Mouse (Mus musculus) liver, postnatal 0 days (tissue): ENCODE measurements around the gene Cdc42ep4. TPM values are rescaled to one million over a fixed set of nuclear protein-coding genes. Genes with fewer than 3 reads are reported as not detected.

Source experiments
- ATAC-seq: fragments of 200-750 bp; cut with Nextera tagmentation; 2 replicates; pipeline ENCODE4 v1.8.0; 2017; ENCODE audit warnings: mild to moderate bottlenecking, moderate library complexity
- DNase-seq: peaks from one replicate; pipeline ENCODE4 v3.0.0-alpha.2; 2016
- H3K27ac ChIP-seq: fragments of 300-500 bp; sonication (generic); 2 replicates; pipeline ENCODE4 v1.5.1; 2014; ENCODE audit warnings: antibody characterized with exemption, moderate library complexity, mild to moderate bottlenecking, low read depth
- H3K27me3 ChIP-seq: fragments of 300-500 bp; sonication (generic); 2 replicates; pipeline ENCODE4 v1.6.1; 2014; ENCODE audit warnings: low read length, control low read depth, mixed read lengths; ENCODE audit not compliant: insufficient read depth
- H3K36me3 ChIP-seq: fragments of 300-500 bp; sonication (generic); replicated peaks from 2 replicates; pipeline ENCODE4 v1.6.1; 2014; ENCODE audit warnings: mild to moderate bottlenecking, control low read depth, low read length, moderate library complexity, mixed read lengths; ENCODE audit not compliant: insufficient read depth
- H3K4me1 ChIP-seq: fragments of 300-500 bp; sonication (generic); 2 replicates; pipeline ENCODE4 v1.6.1; 2014; ENCODE audit warnings: antibody characterized with exemption, mild to moderate bottlenecking, control low read depth; ENCODE audit not compliant: insufficient read depth
- H3K4me2 ChIP-seq: fragments of 300-500 bp; sonication (generic); 2 replicates; pipeline ENCODE4 v1.6.1; 2014; ENCODE audit warnings: low read depth, mild to moderate bottlenecking, low read length, moderate library complexity, mixed read lengths
- H3K4me3 ChIP-seq: fragments of 300-500 bp; sonication (generic); 2 replicates; pipeline ENCODE4 v1.5.1; 2014; ENCODE audit warnings: low read depth, low read length
- H3K9ac ChIP-seq: fragments of 300-500 bp; sonication (generic); replicated peaks from 2 replicates; pipeline ENCODE4 v1.6.1; 2014; ENCODE audit warnings: mild to moderate bottlenecking, moderate library complexity
- H3K9me3 ChIP-seq: fragments of 300-500 bp; sonication (generic); 2 replicates; pipeline ENCODE4 v1.6.1; 2016; ENCODE audit warnings: mild to moderate bottlenecking, control low read depth, low read length, mixed read lengths
- CTCF ChIP-seq: sonication (generic); IDR thresholded peaks from 2 replicates; pipeline ENCODE4 v1.5.1; 2016; ENCODE audit warnings: antibody characterized with exemption, low read depth
- EP300 ChIP-seq: IDR thresholded peaks from 2 replicates; pipeline ENCODE4 v1.6.1; 2016; ENCODE audit warnings: antibody characterized with exemption, low read depth, mild to moderate bottlenecking
- WGBS: fragments of 180-500 bp; shearing (Covaris S2); extraction: QIAGEN DNeasy Blood & Tissue Kit; methylation state at CpG from one replicate; pipeline ENCODE4 v1.1.7; 2014; ENCODE audit not compliant: insufficient replicate concordance; 5-methylcytosine and 5-hydroxymethylcytosine counted together
- polyA plus RNA-seq: library from polyadenylated mRNA; unstranded; fragments of >200 nt; fragmentation: Nextera tagmentation; extraction: Ambion mirVana; gene quantifications from 2 replicates; pipeline ENCODE4 v1.2.1, GENCODE M21; 2015

Cdc42ep4 gene
- polyA plus RNA-seq, 1 experiment from 2014 or later: 13.7 TPM

- DNase-seq: peak; percentile 68
- Histone ChIP-seq H3K27me3 (0 out of 2 replicates have a peak, but pooled peaks cover 3% of the 10 kb centered on the region), H3K27ac (peak overlapping the region; percentile 23; the same call in 1 of the 2 replicates), H3K4me2 (no peak overlapping the region), H3K9me3 (0 out of 2 replicates have a peak, but pooled peaks cover 4% of the 10 kb centered on the region), H3K9ac (no peak overlapping the region), H3K4me3 (no peak overlapping the region), H3K36me3 (peaks cover 17% of the 10 kb centered on the region), H3K4me1 (peaks cover 2% of the 10 kb centered on the region; the same call in 1 of the 2 replicates)
- no peak for TF ChIP-seq CTCF
- TF ChIP-seq EP300: peak; percentile 55
- peak; percentile 98 for ATAC-seq
- WGBS: 62% methylated on average over 12 of the region's 12 CpGs
Measured at GRCm38 (mm10) chr11:113698013-113698545, 53.6 kb downstream of the Cdc42ep4 start.

- H3K27me3 ChIP-seq: 0 out of 2 replicates have a peak, but pooled peaks cover 2% of the 10 kb centered on the region
- H3K9me3 ChIP-seq: 0 out of 2 replicates have a peak, but pooled peaks cover 4% of the 10 kb centered on the region
- H3K4me1 ChIP-seq: peaks cover 2% of the 10 kb centered on the region; the same call in 1 of the 2 replicates
- no peak overlapping the region for H3K4me2 ChIP-seq
- no peak overlapping the region for H3K9ac ChIP-seq
- peak overlapping the region; percentile 23; the same call in 1 of the 2 replicates for H3K27ac ChIP-seq
- no peak for DNase-seq
- WGBS: 75% methylated on average over 5 of the region's 5 CpGs
- TF ChIP-seq EP300: no peak
- no peak for TF ChIP-seq CTCF
- no peak overlapping the region for H3K4me3 ChIP-seq
- peaks cover 17% of the 10 kb centered on the region for H3K36me3 ChIP-seq
- 0 out of 2 replicates have a peak, but pooled peaks have one; percentile 8 for ATAC-seq
Measured at GRCm38 (mm10) chr11:113697571-113697970, 54.1 kb downstream of the Cdc42ep4 start.

GRCm38 (mm10) chr11:113691851-113692250 is 59.8 kb downstream of the Cdc42ep4 start:
- WGBS: 66% methylated on average over 3 of the region's 3 CpGs
- no peak overlapping the region for H3K4me2 ChIP-seq

GRCm38 (mm10) chr11:113691318-113691717 is 60.4 kb downstream of the Cdc42ep4 start:
- no peak for ATAC-seq
- no peak for DNase-seq

More at GRCm38 (mm10) chr11:113691851-113692250, 59.8 kb downstream of the Cdc42ep4 start:
- H3K4me1 ChIP-seq: no peaks in the 10 kb centered on the region; the same call in 1 of the 2 replicates
- H3K27me3 ChIP-seq: no peaks in the 10 kb centered on the region
- TF ChIP-seq CTCF (no peak), EP300 (no peak)
- peaks cover 33% of the 10 kb centered on the region for H3K36me3 ChIP-seq
- H3K27ac ChIP-seq: no peak overlapping the region
- 0 out of 2 replicates have a peak, but pooled peaks cover 3% of the 10 kb centered on the region for H3K9me3 ChIP-seq
- no peak overlapping the region for H3K9ac ChIP-seq
- ATAC-seq (no peak), DNase-seq (no peak)
- no peak overlapping the region for H3K4me3 ChIP-seq

GRCm38 (mm10) chr11:113690506-113690905 is 61.2 kb downstream of the Cdc42ep4 start:
- Histone ChIP-seq H3K4me2 (no peak overlapping the region), H3K9me3 (no peaks in the 10 kb centered on the region), H3K27me3 (no peaks in the 10 kb centered on the region), H3K4me3 (no peak overlapping the region), H3K36me3 (peaks cover 32% of the 10 kb centered on the region), H3K27ac (no peak overlapping the region), H3K4me1 (no peaks in the 10 kb centered on the region; the same call in 1 of the 2 replicates), H3K9ac (no peak overlapping the region)
- DNase-seq: no peak
- TF ChIP-seq EP300 (no peak), CTCF (no peak)
- WGBS: 87% methylated on average over 12 of the region's 12 CpGs
- ATAC-seq: no peak

More at GRCm38 (mm10) chr11:113691318-113691717, 60.4 kb downstream of the Cdc42ep4 start:
- H3K9me3 ChIP-seq: no peaks in the 10 kb centered on the region
- no peak overlapping the region for H3K4me3 ChIP-seq
- no peak overlapping the region for H3K27ac ChIP-seq
- TF ChIP-seq EP300 (no peak), CTCF (no peak)
- no peaks in the 10 kb centered on the region; the same call in 1 of the 2 replicates for H3K4me1 ChIP-seq
- no peaks in the 10 kb centered on the region for H3K27me3 ChIP-seq
- 81% methylated on average over 5 of the region's 5 CpGs for WGBS
- H3K4me2 ChIP-seq: no peak overlapping the region
- peaks cover 33% of the 10 kb centered on the region for H3K36me3 ChIP-seq
- H3K9ac ChIP-seq: no peak overlapping the region

- DNase-seq (no peak), ATAC-seq (no peak)
- Histone ChIP-seq H3K36me3 (peaks cover 16% of the 10 kb centered on the region; the same call in 1 of the 2 replicates), H3K4me3 (no peak overlapping the region), H3K27me3 (no peaks in the 10 kb centered on the region), H3K9ac (no peak overlapping the region), H3K4me2 (no peak overlapping the region), H3K9me3 (no peaks in the 10 kb centered on the region), H3K4me1 (peaks cover 16% of the 10 kb centered on the region), H3K27ac (no peak overlapping the region)
- TF ChIP-seq CTCF: no peak
- TF ChIP-seq EP300: no peak
- WGBS: 85% methylated on average over 2 of the region's 2 CpGs
Measured at GRCm38 (mm10) chr11:113687031-113687430, 64.7 kb downstream of the Cdc42ep4 start.
